Mouse (Mus musculus) right cerebral cortex, postnatal 10 days (tissue): ENCODE data around the gene Numa1.
"Not testable (repeated sequence)": the region's sequence is repeated elsewhere in the genome, so short reads cannot be mapped to it uniquely, and the experiment has no call there.

ENCODE experiments used
- DNase-seq, 2 experiments: peaks; one replicate each; pipeline ENCODE4 v3.0.0; 2021; ENCODE audit warnings: low spot score in 2 of 2

The Numa1 gene

GRCm38 (mm10) chr7:101937569-101937968 lies 3.7 kb downstream of the Numa1 start:
- no peak for DNase-seq

- no peak for DNase-seq
Measured at GRCm38 (mm10) chr7:101938348-101938747, 4.4 kb downstream of the Numa1 start.

DNA sequence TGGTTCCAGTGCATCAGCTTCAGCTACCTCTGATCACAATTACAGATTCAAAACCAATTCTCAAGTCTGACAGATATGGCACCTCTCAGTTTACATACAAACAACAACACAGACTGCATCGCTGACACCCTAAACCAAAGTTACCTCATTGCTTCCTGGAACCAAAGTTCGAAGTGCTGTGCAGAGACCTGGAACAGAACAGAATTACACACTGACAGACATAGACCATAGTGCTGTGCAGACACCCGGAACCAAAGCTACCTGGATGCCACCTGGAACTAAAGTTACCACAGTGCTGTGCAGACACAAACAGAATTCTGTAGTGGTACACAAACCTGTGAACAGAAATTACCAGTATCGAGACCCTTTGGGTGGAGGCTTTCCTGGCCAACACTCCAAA lies 5.8 kb downstream of the Numa1 start:
- no peak for DNase-seq

- not testable (repeated sequence) for DNase-seq
Measured at GRCm38 (mm10) chr7:101949008-101949407, 15.1 kb downstream of the Numa1 start.

DNA sequence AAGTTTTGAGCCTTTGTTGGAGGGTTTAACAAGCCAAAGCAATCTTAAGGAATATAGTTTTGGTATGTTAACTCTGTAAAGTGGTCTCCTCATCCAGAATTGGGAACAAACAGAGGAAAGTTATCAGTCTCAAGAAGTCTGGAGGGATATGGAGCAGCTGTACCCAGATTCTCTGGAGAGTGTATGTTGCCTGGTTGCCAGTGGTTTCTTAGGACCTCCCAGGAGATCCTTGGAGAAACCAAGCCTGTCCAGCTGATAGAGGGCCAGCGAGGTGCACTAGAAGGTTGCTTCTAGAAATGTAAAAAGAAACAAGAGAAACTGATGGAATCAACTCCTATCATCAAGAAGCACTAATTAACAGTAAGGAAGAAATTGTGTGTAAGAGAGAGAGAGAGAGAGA lies 17.7 kb downstream of the Numa1 start:
- DNase-seq = no peak

GRCm38 (mm10) chr7:101952098-101952497 lies 18.2 kb downstream of the Numa1 start:
- no peak for DNase-seq

GRCm38 (mm10) chr7:101954163-101954562 lies 20.3 kb downstream of the Numa1 start:
- DNase-seq = no peak

DNA sequence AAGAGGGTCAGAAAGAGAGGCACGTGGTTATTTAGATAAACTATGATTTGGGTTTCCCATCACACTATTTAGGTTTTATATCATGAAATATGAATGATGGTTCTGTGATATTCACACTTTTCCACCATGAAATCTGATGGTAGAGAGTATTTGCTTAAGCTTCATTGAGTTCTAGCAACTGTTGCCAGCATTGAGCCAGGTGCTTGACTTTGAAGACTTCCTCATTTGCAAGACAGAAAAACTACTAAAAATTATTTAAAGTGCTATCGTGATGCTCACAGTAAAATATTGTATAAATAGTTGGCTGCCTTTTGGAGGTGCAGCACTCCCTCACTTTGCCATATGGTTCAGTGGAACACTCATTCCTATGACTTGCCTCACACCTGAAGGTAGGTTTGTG lies 21.4 kb downstream of the Numa1 start:
- DNase-seq = no peak

- DNase-seq = no peak
Measured at GRCm38 (mm10) chr7:101955862-101956261, 22.0 kb downstream of the Numa1 start.

- DNase-seq = no peak
Measured at GRCm38 (mm10) chr7:101956481-101956880, 22.6 kb downstream of the Numa1 start.

DNA sequence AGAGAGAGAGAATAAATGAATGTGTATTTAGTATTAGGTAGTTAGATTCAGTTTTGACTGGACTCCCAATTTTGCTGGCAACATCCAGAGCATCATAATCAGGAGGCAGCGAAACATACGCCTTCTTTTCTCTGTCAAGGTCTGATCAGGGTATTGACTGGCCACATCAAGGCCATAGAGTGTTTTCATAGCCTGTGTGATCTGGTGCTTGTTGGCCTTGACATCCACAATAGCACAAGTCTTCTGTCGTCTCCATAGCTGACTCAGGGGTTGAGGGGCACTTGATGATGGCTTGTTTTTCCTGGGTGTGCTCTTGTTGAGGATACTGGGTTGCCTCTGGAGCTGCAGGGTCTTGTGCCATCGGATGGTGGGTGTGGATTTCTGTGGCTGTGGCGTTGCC lies 23.0 kb downstream of the Numa1 start:
- no peak for DNase-seq

DNA sequence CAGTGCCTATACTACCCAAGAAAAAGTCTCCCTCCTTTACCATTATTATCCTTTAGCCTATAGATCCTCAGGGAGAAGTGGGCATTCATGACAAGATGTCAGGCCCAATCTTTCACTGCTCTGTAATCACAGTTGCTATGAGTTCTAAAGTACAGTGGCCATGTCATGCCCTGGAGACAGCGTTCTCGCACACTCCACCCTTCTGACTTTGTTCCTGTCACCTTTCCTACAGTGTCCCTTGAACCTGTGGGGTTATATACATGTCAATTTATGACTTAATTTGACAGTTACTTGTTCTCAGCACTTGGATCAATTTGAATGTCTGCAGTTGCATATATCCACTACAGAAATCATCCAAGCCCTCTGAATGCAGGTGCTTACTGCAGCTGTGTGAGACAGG lies 28.9 kb downstream of the Numa1 start:
- DNase-seq = no peak

DNA sequence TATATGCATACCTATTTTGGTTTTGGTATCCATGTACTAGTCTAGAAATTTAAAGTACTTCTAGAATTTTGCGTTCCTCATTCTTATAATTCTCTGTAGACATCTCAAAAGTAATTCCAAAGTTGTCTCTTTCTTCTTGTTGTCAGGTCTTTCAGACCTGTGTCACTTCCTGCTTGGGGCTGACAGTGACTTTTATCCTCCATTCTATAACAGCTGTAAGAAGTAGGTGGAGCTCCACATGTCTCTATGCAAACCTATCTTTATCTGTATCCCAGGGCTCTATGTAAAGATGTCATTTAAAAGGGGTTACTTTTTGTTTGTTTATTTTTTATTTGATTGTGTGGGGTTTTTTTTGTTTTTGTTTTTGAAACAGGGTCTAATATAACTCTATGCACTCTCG lies 29.7 kb downstream of the Numa1 start:
- no peak for DNase-seq

- DNase-seq = no peak
Measured at GRCm38 (mm10) chr7:101964551-101964950, 30.6 kb downstream of the Numa1 start.

- no peak for DNase-seq
Measured at GRCm38 (mm10) chr7:101965606-101966005, 31.7 kb downstream of the Numa1 start.

GRCm38 (mm10) chr7:101967256-101967655 lies 33.3 kb downstream of the Numa1 start:
- peak in 1 of 2 experiments; percentile 39 for DNase-seq

DNA sequence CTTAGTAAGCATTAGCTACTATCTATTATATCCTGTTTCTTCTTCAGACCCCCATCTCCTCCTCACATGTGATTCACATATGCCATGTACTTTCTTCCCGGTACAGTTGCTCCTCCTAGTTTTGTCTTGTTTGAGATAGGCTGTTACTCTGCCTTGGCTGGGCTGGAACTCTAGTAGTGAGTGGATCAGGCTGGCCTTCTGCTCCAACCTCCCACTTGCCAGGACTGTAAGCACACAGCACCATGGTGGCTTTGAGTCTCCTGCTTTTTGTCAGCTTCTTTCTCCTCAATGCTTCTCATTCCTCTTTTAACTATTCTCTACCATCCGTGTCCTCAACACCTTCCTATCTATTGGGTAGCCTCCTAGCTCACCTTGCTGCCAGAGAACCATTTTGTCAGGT lies 34.8 kb downstream of the Numa1 start:
- DNase-seq = no peak

GRCm38 (mm10) chr7:101969694-101970428 lies 36.0 kb downstream of the Numa1 start:
- DNase-seq = peak; percentile 87 to 89

DNA sequence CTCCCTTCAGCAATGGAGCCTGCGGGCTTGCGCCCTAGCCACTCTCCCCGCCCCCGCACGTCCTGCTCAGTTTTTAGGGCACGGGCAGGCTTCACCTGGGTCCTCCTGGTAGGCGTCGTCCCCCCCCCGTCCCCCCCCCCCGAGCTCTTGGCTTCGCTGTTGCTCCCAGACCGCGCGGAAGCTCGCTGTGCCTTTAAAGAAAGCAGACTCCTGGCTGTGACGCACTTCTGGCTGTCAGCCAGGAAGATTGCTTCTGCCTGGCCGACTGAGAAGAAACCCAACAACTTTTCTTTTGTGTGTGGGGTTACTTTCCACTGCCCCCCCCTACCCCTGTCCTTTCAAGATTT lies 36.5 kb downstream of the Numa1 start:
- DNase-seq = peak; percentile 94 to 96

DNA sequence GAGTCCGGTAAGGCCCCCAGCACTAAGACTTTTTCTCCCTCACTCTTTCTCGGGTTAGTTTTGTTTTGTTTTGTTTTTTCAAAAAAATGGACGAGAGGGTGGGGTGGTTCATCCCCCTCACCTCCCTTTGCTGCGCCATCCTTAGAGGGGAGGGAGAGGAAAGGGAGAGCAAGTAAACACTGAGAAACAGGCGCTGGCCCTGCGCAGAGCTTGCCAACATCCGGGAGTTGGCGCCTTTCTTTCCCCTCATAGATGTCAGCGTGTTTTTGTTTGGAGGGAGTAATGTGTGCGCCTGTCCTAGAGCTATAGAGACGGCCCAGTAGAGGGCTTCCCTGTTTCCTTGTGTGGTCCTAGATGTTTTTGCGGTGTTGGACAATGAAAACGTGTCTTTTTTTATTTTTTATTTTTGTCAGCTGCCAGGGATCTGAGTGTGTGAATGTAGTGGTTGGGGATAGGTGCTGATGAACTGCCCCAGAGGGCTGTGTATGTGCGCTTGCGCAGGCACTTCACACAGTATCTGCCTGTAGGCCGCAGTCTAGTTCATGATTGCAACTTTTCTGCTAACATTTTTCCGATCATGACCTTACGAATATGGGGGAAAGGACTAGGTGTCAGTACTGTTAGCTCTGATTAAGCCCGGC lies 37.0 kb downstream of the Numa1 start:
- DNase-seq = peak; percentile 82 to 89

DNA sequence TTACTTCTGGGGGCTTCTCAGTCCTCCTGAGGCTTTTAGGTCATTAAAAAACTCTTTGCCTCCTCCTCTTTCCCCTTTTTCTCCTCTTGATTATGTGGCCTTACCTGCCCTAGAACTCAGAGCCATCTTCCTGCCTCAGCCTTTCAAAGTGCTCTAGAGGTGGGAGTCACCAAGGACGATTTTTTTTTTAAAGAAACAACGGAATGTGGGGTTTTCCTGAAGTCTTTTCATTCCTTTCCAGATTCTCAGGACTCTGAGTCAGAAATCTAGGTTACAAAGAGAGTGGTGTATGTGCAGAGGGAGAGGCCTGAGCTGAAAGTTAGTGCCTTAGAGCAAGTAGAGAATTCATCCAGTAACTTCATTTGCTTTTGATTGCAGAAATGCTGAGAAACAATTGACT lies 37.8 kb downstream of the Numa1 start:
- DNase-seq = no peak

DNA sequence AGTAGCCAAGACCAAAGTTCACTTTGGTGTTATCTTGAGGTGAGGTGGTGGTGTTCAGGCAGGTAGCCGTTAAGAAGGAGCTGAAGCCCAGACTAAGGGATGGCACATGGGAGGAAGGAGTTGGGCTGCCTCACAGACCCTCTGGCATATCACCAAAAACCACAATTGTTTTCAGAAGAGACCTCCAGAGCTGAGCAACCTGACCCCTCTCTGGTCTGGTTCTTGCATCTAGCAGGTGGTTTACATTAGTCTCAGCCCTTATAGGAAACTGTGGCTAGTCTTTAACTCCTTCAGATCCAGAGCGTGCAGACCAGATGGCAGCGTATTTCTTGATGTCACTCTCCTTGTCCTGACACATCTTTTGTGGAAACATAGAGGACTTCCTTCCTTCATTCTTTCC lies 39.8 kb downstream of the Numa1 start:
- no peak for DNase-seq

GRCm38 (mm10) chr7:101974505-101974904 lies 40.6 kb downstream of the Numa1 start:
- no peak for DNase-seq

GRCm38 (mm10) chr7:101982735-101983134 lies 48.8 kb downstream of the Numa1 start:
- no peak for DNase-seq
